Mouse (Mus musculus) spleen, postnatal 10 days (tissue): ENCODE measurements around the gene Elovl6.
A peak's percentile ranks its signal among the peaks of the same experiment; 100 is the strongest.

Experiments used
- DNase-seq, 2 experiments: peaks; one replicate each; pipeline ENCODE4 v3.0.0; 2021 to 2022; ENCODE audit warnings: low spot score in 2 of 2

Gene Elovl6

DNA sequence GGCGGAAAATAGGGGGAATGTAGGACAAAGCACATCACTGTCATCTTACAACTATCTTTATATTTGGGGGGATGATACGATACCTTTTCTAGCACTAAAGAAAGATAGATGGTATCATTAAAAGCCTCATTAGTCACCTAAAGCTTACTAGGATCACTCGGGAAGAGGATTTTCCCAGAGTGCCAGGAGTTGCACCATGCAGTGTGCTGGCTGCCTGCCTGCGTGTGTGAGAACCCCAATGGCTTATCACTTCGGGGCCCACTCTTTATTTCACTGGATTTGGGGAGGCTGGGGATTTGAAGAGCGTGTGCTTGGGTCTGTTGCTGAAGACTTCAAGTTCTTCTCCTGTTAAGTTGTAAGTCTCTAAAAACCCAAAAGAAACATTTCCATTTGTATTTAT lies 73.8 kb downstream of the Elovl6 start:
- DNase-seq, result no peak

DNA sequence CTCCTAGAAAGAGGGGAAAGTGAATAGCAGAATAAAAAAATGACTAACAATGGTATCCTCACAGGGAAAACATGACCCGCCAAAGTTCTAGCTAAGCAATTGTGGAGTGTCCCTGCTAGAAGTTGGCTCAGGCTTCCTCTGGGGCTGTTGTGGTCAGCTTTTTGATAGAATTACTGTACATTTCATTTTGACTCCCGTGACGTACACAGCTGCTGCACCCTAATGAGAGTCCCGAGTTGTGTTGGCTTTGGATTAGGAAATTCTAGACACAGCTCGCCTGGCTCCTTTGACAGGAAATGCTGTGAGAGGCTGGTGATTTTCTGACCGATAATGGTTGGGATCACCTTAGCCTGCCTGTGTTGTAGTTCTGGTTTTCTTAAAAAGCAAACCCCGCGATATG lies 79.5 kb downstream of the Elovl6 start:
- no peak for DNase-seq

DNA sequence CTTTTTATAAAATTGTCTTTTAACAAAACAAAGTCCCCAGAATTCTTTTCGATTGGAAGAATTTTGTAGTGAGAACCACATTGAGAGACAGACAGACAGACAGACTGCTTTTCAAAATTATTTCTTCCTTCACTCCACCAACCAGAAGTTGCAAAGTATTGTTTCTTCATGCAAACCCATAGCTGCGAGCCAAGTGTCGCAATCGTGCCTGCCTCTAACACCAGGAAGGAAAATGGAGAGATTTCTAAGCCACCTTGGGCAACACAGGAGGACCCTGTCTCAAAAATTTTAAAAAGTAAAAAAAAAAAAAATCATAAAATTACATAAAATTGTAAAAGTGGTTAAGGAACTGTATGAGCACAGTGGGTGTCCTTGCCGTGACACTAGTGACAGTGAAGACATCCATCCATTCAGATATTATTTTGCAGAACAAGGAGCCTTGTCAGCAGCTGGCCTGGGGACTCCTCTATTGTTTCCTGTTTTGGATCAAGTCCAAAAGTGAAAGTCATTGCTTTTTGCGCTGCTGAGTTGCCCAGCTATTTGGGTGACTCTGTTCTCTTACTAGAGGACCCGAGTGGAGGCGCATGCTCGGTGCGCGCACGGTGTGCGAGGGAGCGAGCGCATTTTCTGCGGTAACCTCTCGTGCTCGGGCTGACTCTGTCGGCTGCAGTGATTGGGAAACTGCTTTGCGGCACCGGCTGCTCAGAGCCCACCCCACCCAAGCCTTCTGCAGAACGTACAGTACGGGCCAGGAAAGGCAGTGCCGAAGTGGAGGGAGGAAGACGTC lies 80.3 kb downstream of the Elovl6 start:
- DNase-seq, result peak in 1 of 2 experiments; percentile 41

DNA sequence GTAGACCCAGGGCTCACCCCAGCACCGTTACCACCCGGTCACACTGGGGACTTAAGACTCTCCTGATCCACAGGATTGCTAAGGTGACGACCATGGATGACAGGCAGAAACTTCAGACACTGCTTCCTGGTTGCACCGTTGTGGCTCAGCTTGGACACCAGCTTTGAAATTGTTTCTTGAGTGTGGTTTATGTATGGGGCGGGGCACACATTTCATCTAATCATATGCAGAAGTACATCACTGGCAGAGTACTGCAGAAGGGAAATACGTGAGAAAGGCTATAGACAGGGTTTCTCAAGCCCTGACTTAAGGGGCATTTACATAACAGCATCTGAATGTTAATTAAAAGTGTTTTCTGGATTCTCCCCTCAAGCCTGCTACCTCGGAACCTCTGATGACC lies 81.6 kb downstream of the Elovl6 start:
- DNase-seq, result no peak

DNA sequence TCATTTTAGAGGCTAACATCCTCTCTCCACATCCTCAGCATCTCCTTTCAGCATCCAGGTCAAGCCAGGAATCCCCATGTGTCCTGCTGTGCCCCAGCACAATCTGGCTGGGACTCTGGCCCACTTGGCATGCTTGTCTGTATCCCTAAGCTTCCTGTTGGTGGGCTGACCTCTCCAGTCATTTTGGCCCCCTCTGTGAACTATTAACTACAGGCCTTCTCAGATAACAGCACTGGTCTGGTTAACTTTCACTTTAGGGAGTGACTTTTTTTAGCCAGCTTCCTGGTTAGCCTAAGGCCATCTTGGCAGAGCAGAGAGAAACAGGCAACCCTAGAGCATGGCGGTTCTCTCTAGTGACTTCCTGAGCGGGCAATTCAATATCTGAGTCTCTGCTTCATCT lies 82.1 kb downstream of the Elovl6 start:
- no peak for DNase-seq

DNA sequence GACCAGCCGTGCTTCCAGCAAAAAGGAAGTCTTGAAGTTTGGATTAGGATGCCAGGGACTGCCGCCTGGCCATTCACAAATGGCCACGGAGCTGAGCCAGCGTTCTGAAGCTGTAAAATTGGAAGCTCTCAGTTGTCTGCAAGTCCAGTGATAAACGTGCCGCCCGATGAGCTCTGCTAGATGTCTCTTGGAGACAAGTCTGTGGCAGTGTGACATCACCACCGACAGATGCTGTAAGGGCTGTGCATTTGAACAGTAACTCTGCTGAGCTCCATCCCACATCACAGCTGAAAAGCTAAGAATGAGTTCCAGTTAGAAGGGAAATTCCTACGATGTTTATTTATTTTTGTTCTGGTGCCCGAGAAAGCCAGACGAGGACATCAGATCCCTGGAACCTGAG lies 85.3 kb downstream of the Elovl6 start:
- no peak for DNase-seq

DNA sequence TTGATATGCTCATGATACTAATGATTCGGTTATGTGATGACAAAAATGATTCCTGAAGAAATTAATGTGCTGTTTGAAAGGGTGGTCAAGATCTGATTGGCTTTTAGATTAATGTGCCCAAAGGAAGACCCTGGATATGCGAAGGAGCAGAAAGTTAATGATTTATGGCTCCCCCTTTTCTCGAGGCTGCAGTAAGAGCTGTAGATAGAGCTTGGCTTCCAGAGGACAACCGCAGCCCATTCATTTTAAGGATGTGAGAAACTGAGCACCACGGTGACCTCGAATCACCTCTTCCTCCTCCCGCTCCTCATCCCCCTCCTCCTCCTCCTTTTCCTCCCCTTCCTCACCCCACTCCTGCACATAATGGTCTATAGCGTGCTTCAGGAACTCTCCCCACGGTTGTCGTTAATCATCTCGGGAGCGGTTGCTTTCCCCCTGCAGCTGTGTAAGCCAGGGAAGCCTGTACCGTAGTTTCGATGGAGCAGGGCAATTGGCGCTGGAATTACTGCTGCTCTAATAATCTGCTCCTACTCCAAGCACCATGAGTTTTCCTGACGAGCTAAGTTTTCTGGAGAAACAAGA lies 87.1 kb downstream of the Elovl6 start:
- no peak for DNase-seq

DNA sequence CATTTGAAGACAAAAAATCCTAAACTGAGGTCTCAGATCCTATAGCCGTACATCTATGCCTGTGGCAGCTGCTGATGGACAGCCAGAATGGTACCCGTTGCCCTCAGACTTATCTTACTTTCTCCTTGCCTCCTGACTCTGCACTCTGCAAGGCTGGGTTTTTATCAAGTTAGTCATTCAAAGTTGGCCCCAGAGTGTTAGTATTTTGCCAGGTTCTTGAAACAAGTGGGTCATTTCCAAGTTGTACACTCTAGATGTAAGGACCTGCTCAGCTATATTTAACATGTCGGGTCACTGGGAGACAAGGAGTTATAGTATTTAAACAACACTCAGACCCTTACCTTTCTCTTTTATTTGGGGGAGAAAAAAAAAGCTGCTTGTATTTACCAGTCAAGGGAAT lies 88.6 kb downstream of the Elovl6 start:
- no peak for DNase-seq

DNA sequence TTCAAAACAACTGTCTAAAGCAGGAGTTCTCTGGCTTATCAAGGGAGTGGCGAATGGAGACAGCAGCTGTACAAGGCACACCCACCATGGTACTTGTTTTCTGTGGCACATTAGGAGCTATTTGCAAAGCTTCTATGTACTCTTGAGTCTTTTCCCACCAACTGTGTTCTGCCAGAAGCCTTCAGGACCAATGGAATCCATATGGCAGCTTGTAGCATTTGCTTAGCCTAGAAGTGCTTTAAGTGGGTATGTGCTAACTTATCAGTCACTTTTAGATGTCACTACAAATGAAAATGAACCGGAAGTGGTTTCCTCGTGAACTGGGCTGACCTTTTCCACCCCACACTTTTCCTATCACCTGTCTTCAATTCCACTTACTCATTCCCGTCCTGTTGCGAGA lies 89.1 kb downstream of the Elovl6 start:
- DNase-seq, result no peak

DNA sequence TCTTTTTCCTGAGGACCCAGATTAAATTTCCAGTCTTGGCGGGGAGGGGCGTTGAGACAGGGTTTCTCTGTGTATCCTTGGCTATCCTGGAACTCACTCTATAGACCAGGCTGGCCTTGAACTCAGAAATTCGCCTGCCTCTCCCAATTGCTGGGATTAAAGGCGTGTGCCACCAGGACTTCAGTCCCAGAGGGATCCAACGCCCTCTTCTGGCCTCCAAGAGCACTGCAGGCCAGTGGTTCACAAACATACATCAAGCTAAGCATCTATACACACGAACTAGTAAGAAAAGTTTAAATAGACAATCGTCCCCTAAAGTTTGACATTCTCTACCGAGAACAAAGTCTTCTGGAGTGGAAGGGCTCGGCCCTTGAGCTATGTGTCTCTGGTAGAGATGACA lies 90.0 kb downstream of the Elovl6 start:
- DNase-seq, result peak in 1 of 2 experiments; percentile 46

DNA sequence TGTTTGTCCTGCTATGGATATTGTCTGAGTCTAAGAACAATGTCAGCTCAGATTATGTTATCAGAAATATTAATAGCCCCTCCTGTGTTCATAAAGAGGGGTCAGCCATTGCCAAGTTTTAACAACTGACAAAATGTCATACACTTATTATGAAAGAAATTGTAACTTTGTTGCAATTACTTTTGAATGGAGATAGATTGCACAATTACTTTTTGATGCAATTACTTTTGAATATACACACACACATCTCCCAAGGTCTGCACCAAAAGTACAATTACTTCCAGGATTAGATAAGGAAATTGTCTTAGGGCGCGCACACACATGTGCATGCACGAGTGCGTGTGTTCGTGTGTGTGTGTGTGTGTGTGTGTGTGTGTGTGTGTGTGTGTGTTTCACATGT lies 90.5 kb downstream of the Elovl6 start:
- DNase-seq, result no peak

DNA sequence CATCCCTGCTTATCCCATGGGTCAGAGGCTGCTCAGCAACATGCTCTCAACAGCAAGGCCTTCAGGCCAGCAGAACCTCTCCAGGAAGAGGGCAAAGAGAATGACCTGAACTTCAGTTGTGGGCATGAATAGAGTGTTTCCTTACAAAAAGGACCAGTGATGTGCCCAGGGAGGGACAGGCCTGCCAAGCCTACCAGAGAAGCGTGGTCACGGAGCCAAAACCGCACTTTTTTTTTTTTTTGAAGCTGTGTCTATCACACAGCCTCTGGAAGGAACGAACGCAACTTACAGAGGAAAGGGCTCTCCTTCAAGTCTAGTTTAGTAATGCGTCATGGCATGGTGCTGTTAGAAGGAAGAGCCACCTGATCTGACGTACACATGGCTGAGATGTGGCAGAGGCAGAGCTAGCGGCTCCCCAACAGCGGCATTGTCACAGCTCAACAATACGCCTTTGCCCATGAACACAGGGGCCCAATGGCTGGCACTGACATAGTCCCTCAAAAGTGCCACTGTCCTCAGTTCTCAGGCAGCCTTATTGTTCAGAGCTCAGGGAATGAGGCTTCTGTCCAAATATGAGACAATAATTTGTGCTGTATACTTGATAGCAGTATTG lies 92.1 kb downstream of the Elovl6 start:
- no peak for DNase-seq

DNA sequence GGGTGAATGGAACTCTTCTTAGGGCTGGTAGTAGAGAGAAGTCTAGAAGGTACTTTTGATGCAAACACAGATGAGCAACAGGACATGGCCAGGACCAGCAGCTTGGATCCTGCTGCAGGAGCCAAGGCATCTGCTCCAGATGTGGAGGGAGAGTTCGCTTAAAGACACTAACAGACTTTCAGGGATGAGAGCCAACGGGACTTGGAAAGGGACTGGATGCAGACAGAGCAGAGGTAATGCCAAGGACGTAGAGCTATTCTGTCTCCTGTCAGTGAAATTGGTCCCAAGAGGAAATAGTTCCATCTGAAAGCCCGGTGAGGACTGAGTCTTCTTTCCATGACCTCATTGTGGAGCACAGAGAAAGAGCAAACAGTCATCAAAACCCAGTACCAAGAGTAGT lies 95.1 kb downstream of the Elovl6 start:
- DNase-seq, result no peak

DNA sequence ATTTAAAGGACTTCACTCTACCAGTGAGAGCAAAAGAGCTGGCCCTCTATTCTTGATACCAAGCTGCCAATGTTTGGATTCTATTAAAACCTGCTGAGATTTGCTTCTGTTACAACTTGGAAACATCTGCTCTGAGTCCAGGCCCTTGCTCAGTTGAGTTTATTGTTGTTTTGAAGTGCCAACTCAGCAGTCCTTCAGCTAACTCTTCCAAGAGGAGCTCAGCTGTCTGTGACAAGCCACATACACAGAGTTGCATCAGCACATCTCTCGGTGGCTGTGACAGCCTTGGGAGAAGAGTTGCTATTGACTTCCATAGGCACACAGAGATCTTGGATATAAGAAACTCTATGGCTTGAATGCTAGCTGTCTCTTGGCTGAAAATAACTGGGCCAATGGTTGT lies 98.9 kb downstream of the Elovl6 start:
- DNase-seq, result no peak

DNA sequence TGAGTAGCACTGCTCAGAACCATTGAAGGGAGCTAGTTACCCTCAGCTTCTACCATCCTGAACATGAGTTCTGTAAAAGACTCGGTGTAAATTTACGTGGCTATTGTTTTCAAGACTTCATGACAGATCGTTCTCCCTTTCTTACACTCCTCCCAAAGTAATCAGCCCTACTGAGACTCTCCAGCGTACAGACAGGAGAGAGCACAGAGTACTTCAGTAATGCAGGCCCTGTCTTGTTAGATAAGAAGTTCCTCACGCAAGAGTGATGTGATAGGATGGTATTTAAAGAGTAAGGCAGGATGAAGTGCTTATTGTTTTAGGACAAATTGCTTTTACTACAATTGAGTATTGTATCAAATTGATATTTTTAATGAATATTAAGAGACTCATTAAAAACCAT lies 99.7 kb downstream of the Elovl6 start:
- no peak for DNase-seq

DNA sequence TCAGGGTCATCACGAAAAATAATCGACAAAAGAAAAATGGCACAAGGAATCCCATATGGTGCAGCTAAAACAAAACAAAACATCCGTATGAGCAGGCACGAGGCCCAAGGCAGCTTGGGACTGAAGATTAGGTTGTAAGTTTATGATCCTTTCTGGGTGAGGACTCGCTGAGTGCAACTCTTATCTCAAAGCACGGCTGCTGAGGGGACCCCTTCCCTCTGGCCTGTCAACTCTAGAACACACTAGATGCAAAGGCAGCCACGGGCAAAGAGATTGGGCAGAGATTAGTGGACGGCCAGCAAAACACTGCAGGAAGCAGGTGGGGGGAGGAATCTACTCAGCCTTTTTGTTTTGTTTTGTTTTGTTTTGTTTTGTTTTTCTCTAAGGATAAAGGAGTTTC lies 101.4 kb downstream of the Elovl6 start:
- DNase-seq, result no peak

DNA sequence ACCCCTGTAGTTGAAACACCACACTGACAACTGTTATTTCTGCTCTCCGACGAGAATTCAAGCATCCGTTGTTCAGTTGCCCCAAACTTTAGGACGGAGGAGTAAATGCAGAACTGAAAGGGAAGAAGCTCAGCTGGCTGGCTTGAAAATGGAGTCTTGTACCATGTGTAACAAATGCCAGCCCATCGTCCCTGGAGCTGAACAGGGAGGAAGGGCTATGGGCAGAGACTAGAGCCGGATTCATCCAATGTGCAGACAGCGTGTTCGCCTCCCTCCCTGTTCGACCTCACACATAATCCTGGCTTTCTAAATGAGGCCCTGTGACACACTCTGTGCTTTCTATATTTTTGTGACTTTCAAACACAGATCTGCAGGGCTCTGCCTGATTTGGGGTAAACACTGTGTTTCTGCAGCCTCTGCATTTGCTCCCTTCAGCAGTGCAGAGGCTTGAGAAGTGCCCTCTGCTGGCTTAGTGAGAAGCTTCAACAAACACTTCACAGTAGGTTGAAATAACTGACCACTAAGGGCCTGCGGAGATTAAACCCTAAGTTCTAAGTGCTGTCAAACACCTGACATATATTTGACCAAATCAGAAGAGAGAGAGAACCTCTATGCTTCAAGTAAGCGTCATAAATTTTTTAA lies 102.2 kb downstream of the Elovl6 start:
- DNase-seq, result no peak

DNA sequence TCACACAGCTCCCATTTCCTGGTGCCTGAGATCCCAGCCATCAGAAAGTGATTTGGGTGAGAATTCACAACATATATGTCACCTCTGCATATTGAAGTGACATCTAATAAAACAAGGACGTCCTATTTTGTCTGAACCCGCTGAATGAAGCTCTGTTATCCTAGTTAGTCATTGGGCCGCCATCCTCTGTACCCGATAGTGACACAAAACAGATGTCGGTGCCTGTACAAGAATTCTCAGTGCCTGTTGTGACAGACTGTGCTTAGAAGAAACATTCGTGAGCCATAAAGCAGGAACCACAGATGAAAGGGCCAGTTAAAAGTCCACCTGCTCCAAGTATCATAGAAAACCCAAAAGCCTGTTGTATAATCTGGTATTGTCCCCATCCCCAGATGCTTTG lies 105.3 kb downstream of the Elovl6 start:
- DNase-seq, result no peak

DNA sequence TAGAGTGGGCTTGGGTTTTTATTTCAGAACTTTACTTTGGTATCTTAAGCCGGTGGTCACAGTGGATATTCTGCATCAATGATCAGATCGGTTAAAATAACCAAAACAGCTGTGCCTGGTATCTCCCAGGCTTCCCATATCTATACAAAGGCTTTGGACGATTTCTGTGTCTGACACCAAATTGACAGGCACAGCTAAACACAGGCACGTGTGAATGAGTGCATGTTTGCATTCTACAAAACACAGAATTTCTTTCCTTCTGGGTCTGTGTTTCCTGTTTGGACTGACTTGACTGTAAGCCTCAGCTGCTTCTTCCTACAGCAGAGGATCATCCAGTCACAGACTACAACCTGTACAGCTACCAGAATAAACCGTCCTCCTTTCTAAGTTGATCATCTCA lies 107.5 kb downstream of the Elovl6 start:
- DNase-seq, result no peak

DNA sequence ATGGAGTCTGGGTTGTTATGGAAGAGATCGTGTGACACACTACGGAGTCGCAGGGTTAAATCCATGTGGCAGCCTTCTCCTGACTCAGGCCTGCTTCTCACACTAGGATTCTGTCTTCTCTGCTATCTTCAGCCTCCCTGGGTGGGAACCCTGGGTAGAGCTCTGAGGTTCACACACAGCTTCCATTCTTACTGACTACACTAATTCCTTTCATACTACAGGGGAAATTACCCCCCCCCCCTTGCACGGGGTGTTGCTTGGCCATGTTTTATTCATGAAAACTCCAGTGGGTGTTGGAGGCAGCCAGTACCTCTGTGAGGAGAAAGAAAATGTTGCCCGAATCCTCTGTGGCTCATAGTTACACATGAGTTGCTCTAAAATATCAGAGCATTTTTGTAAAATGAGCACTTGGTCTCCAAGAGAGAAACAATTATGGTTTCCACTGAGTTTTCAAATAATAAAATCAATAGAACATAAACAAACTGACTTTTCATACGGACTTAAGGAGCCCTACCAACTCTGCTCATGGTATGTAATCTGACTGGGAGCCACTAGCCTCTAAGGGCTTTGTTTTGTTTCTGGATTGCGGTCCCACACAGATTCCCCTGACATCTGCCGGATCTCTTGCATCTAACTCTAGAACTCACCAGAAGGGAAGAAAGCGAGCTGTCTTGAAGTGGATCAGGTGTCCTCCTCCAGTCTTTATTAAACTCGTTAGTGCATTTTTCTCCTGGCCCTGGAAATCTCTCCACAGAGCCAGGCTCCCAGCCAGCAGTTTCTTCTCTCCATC lies 108.3 kb downstream of the Elovl6 start:
- DNase-seq, result no peak

DNA sequence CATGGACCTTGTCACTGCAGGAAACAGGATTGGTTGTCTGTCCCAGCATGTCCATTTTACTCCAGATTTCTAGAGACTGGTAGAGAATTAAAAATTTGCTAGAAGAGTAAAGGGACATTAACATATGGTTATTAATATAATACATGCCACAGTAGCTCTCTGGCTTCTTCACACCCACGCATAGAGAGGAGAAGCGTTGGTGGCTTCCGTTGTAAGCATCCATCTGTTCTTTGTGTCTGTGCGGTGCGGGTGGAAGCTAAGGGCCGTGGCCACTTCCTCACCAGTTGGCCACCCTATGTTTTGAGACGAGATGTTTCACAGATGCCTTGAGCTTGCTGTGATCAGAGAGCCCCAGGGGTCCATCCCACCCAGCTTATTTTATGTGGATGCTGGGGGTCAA lies 109.5 kb downstream of the Elovl6 start:
- DNase-seq, result no peak

DNA sequence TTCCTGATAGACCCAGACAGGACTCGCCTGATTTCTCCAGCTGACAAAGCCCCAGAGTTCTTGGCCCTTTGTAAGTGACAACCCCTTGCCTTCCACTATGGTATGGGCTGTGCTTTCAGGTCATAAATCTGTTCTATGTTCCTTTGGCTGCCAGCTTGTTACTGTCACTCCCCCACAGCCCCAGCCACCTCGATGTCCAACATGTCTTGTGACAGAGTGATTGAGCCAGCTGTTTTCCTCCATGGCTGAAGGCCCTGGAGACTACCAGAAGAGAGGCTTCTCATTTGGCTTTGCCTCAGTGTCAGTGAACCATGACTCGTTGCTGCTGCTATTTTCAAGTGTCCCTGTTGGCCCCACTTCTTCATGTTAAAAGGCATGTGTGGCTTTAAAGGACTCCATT lies 113.3 kb downstream of the Elovl6 start:
- DNase-seq, result no peak
